Mouse (Mus musculus) forelimb bud, embryonic 11.5 days (tissue): ENCODE results near the gene Sbk2.
A peak's percentile ranks its signal among the peaks of the same experiment; 100 is the strongest.

ENCODE experiments used
- DNase-seq: peaks from one replicate; pipeline ENCODE4 v3.0.0-alpha.2; 2012; ENCODE audit warnings: low read depth, low spot score

Gene Sbk2

DNA sequence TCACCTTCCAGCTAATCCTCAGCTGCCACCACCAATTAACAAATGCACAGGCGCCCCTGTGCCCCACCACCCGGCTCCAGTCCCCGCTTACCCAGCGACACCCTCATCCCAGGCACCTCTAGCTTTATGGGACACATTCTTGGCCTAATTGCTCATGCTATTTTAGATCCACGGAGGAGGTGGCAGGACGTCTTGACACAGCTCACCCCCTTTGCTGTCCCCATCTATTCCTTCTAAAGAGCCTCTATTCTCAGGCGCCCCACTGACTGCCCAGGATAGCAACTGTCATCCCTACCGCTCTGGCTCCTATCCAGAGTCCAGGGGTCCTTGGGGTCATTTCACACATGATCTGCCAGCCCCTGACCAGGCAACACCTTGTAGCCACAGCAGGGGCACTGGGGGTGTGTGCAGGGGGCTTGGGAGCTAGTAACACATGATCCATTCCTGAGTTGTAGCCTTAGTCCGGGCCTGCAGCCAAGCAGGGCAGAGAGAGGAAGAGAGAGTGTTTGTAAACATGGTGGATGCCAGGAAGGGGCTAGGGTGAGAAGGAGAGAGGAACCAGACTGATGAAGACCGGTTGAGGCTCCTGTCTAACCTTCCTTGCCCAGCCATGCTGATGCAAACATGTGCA is 10.3 kb downstream of the Sbk2 start:
- DNase-seq: no peak

DNA sequence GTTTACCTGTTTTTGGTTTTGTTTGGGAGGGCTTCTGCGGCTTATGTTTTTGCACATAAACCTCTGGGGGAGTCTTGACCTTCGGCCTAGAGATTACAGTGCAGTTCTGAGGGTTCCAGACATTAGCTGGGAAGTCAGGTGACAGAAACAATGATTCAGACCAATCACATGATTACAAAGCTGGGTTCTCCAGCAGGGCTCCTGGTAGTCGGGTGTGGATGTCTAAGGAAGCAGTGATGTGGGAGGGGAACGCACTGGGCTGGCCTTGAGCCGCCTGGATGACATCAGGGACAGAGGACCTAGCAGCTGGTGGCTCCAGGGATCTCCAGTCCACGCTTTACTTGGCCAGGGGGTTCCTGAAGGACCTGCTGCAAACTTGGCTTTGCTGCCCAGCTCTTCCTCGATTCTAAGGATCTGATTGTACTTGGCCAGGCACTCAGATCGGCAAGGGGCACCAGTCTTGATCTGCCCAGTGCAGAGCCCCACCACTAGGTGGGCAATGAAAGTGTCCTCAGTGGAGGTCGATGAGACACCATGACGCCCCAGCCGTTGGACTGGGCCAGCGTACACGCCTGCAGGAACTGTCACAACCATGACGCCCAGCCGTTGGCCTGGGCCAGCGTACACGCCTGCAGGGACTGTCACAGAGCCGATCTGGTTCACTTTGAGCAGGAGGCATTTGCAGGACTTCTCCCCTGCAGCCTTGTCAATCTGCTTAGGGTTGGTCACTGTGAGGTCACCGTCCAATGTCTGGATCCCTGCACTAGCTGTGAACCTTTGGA is 13.5 kb downstream of the Sbk2 start:
- DNase-seq: no peak

DNA sequence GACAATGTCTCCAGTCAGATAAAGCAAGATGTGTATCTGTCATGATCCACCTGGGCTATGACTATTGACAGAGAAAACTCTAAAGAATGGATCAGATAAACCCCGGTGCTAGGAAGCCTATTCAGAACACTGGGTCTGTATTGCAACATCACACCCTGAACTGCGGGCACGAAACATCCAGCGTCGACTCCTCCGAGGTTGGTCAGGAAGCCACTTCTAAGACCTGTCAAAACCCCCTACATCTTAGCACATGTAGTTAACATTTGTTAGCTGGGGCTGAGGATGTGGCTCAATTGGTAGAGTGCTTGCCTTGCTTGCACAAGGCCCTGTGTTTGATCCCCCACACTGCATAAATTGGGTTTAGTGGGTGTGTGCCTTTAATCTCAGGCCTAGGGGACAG is 15.8 kb downstream of the Sbk2 start:
- DNase-seq: no peak

DNA sequence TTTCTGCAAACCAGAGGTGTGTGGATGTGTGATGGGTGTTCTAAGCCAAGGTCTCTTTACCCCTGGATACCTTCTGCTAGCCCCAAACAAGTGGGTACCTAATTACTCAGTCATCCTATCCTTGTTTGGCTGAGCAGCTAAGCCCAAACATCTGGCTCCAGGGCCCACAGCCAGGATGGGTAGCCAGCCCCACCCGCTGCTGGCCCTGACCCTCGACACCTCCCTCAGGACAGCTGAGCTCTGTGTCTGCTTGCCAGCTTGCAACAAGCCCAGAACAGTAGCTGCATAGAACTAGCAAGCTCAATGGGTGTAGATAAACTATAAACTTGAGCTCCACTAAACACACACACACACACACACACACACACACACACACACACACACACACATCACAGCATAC is 16.4 kb downstream of the Sbk2 start:
- no peak for DNase-seq

DNA sequence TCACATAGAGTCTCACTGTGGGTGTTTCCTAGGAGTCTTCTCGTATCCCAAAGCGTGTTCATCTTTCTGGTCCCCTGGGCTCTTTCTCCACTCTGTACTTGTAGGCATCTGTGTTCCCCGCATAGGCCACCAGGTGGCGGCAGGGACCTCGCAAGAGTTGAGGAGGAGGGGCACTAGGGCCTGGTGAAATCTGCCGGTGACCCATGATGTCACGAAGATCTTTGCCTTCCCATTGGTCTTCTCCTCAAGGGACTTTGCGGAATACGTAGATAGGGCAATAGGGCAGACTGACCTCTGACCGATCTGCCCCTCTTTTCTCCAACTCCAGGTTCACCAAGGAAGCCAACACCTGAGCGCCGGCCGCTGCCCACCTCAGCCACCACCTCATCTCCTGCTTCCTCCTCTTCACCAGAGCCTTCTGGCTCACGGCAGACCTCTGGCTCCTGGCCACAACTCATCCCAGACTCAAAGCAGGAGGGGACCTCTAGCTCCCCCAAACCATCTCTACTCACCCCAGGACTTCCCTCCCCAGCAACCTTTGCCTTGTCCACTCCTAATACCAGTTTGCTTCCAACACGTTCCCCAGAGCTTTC is 20.9 kb downstream of the Sbk2 start:
- DNase-seq: peak; percentile 94

DNA sequence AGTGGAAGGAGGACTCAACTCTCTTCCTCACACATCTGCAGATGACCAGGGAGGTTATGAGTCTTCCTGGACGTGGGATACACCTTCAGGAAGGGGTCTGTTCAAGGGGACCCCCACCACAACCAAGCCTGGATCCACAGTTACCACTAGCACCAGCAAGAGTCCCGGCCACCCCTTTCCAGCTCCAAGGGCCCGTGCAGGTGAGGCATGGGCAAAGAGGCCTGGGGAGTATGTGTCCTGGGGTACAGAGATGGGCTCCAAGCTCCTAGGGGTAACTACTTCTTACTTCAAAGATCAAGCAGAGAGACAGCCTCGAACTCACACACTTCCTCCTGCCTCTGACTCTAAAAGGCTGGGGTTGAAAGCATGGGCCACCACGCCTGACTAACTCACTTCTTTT is 21.5 kb downstream of the Sbk2 start:
- no peak for DNase-seq

DNA sequence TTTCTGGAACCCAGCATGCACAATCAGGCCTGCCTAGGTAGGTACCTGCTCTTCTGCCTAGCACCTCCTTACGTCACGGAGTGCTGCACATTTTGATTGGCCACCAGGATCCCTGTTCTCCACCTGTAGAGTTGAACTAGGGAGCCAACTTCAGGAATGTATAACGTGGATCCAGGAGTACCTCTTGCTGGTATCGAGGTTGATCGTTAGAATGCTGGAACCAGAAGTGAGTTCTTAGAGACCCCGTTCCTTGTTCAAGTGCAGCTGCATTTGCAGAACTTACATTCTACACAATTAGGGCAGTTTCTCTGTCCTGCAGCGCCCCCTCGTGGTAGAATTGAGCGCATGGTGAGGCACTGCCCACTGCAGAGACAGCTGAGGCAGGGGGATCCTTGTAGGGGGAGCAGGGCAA is 24.1 kb downstream of the Sbk2 start:
- DNase-seq: peak; percentile 75

DNA sequence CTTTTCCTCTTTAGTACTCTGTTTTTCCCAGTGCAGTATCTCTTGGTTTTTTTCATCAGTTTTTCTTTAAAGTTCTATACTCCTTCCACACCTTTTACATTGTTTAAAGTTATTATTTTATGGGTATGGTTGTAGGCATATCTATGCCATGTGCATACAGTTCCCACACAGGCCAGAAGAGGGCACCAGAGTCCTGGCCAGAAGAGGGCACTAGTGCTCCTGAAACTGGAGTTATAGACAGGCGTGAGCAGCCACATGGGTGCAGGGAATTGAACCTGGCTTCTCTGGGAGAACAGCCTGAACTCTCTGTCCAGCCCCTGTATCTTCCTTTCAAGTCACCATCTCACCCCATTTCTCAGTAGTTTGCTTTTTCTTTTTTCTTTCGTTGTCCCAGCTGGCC is 25.8 kb downstream of the Sbk2 start:
- peak; percentile 65 for DNase-seq

DNA sequence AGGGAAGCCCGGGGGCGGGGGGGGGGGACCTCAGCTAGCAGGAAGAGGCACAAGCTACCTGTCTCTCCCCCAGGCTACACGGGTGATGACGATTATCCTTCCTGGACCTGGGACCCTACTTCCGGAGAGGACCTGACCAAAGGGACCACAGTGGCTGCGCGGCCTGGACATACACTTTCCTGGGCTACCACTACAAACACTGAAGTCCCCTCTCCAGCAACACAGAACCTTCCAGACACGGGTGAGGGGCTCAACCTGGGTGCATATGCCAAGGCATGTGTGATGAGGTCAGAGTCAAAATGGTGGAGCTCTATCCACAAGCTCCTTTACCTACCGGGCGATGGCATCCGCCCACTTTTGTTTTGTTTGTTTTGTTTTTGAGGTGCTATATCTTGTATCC is 26.8 kb downstream of the Sbk2 start:
- DNase-seq: no peak

DNA sequence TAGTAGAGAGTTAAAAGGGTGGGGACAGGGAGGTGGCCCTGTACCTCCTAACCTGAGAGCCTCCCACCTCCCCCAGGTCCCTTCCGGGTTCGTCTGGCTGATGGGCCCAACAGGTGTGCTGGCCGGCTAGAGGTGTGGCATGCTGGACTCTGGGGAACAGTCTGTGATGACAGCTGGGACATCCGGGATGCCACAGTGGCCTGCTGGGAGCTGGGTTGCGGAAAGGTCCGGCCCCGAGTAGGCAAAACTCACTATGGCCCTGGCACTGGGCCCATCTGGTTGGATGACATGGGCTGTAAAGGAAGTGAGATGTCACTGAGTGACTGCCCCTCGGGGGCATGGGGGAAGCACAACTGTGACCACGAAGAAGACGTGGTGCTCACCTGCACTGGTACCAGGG is 27.4 kb downstream of the Sbk2 start:
- DNase-seq: no peak

DNA sequence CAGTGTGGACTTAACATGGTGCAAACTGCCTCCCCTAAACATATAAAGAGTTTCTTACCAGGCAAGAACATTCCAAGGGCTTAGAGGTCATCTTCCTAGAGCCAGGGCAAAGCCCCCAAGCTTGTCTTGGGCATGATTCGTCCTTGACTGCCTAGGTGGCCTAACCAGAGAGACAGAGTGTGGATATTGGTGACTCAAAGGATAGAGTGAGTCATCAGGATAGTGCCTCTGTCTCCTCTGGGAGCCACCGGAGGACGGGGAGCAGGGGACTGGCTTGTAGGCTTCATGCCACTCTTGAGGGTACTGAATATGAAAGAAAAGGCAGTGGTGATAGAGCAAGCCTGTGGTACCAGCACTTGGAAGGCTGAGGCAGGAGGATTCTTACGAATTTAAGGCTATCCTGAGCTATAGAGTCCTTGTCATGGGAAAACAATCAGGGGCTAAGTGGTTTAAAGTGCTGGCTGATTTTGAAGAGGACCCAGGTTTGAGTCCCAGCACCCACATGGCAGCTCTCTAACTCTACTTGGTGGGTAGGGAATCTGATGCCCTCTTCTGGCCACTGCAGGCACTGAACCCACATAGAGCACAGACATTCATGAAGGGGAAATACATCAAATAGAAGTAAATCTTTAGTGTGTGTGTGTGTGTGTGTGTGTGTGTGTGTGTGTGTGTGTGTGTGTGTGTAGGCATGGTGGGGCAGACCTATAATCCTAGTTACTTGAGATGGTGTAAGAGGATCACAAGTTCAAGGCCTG is 29.9 kb downstream of the Sbk2 start:
- DNase-seq: no peak

DNA sequence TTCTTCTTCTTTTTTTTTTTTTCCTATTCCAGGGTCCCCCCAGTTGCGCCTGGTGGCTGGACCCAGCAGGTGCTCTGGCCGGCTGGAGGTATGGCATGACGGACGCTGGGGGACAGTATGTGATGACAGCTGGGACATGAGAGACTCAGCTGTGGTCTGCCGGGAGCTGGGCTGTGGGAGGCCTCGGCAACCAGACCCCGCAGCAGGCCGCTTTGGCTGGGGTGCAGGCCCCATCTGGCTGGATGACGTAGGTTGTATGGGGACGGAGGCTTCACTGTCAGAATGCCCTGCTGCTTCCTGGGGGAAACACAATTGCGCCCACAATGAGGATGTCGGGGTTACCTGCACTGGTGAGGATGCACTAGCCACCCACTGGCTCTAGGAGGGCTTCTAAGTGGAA is 31.1 kb downstream of the Sbk2 start:
- no peak for DNase-seq

DNA sequence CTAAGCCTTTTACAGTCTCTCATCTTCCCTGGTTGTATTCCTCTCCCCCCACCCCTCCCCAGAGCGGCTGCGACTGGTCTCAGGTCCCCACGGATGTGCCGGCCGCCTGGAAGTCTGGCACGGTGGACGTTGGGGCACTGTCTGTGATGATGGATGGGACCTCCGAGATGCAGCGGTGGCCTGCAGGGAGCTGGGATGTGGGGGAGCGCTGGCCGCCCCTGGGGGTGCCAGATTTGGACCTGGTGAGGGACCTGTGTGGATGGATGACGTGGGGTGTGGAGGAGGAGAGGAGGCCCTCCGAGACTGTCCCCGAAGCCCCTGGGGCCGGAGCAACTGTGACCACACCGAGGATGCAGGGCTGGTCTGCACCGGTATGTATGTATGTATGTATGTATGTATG is 35.9 kb downstream of the Sbk2 start:
- DNase-seq: no peak

DNA sequence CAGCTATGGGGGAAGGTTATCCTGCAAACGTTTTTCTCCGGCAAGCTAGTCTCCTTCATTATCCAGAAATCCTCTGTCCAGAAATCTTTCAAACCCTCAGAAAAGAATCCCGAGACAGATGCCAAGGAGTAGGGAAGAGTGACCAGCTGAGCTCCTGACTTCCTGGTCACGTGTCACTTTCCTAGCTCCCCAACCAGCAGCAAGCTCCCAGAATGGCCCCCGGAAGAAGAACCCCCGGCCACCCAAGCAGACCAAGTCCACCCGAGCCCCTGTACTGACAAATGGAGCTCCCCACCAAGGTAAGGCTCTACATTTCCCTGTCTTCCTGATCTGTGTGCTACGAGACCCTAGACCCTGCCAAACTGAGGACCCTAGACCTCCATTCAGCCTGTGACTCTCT is 36.5 kb downstream of the Sbk2 start:
- DNase-seq: no peak

DNA sequence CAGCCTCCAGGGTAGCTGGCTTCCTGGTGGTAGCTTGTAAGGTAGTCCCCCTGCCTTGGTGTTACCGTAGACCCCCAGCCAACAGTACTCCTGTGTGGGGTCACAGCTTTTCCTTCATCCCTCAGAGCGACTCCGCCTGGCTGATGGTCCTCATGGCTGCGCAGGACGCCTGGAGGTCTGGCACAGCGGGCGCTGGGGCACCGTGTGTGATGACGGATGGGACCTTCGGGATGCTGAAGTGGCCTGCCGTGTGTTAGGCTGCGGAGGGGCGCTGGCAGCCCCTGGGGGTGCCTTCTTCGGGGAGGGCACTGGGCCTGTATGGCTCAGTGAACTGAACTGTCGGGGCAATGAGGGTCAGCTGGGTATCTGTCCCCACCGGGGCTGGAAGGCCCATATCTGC is 37.4 kb downstream of the Sbk2 start:
- DNase-seq: no peak

DNA sequence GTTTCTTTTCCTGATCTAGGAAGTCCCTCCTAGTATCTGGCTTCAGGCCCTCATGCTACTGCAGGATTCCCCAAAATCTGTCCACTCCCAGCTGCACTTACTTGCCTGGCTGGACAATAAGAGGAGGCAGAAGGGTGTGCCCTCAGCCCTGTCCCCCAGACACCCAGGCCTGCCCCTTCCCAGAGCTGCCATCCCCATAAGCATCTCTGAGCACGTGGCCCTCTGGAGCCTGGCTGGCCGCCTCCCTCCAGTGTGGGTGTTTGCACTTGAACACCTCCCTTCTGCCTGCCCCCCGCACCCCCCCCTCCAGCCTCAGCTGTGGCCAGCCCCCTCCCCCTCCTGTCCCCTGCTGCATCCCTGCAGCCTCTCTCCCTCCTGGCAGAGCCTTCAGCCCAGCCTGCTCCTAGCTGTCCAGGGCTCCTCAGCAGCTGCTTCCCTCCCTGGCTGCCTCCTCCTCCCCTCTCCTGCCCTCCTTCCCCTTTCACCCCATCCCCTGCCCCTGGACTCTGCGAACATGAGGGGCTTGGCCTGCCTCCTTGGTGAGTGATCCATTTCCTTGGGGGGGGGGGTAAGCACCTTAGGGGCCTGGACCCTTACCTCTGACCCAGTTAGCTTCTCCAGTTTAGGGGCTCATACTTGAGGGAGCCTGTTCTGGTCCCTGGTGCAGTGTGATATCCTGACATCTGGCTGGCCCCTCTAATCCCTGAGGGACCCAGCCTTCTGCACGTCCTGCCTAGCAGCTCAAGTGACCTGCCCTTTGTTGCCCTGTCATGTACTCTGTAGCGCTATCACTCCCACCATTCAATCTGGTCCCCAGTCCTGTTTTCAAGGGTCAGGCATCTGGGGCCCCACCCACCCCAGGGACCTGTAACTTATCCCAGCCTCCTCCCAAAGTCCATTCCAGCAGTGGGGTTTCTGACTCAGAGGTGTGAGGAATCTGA is 38.5 kb downstream of the Sbk2 start, which contains the start of gene Ssc5d:
TSS of gene Ssc5d (plus strand) at position 345 of the 941 bp plus-strand sequence.
- peak; percentile 23 for DNase-seq

DNA sequence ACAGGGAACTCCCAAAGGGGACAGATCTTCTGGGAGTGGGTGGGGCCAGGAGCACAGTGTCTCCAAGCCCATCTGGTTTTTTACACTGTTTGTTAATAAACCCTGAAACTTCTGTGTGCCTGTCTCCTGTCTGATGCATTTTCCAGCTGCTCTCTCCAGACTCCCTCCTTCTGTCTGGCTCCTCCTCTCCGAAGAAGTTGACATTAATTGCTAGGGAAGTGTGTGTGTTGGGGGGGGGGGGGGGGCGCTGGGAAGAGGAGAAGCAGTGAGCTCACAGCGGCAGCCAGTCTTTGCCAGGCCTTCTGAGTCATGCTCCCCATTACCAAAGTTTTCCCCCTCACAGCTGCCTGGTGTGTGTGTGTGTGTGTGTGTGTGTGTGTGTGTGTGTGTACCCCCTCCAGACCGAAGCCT is 39.3 kb downstream of the Sbk2 start:
- peak; percentile 75 for DNase-seq

DNA sequence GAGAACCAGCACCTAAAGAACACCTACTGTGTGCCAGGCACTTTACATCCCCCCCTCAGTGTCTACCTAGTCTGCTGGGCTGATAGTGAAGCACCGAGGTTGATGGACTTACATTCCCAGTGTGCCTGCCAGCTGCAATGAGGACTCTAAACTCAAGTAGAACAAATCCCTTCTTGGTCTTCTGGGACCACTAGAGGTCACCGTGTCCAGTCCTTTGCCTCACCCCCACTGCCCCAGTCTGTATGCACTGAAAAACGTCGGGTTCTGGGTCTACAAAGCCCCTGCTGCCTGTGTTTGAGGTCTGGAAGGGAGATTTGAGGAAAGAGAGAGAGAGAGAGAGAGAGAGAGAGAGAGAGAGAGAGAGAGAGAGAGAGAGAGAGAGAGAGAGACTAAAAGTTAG is 39.7 kb downstream of the Sbk2 start:
- DNase-seq: peak; percentile 28

DNA sequence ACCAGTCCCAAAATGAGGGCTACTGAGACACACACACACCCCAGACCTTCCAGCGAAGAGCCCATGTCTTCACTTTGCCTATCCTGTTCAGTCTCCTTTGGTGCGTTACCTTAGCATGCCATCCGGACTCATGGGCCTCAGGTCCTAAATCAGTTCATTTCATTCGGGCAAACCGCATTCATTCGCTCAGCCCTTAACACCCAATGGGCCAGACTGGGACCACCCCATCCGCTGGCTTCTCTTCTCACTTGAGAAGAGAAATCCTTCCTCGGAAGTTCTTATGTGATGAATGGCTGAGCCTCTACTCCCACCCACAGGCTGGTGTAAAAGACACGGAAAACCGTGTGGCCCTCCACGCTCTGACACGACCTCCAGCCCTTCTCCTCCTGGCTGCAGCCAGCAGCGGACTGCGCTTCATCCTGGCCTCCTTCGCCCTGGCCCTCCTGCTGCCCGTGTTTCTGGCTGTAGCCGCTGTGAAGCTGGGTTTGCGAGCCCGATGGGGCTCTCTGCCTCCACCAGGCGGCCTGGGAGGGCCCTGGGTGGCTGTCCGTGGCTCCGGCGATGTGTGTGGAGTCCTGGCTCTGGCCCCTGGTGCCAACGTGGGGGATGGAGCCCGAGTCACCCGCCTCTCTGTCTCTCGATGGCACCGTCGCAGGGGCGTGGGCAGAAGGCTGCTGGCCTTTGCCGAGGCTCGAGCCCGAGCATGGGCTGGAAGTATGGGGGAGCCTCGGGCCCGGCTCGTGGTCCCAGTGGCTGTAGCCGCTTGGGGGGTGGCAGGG is 40.4 kb downstream of the Sbk2 start:
- peak; percentile 37 for DNase-seq

DNA sequence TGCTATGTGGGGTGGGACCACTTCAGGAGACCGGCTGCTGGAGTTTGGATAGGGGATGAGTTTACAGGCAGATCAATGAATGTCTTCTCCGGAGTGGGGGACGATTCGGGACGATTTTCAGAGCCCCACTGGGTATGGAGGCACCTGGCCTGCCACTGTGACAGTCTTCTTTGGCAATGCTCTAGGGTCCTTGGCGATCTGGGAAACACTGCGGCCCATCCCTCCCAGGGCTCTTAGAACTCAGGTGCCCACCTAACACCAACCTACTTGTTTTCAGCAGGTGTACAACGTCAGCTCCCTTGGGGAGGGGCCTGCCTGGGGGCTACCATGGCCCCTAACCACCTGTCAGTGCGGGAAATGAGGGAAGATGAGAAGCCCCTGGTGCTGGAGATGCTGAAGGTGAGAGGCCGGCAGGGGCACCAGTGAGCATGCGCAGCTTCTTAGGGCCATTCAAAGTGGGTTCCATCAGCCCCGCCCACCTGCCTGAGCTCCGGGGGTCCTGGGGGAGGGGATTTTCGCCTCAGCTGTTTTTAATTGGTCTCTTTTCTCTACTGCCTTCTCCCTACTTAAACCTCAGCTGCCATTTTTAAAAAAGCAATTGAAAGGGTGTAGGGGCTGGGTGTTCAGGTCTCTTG is 41.2 kb downstream of the Sbk2 start:
- DNase-seq: peak; percentile 87
